Mouse (Mus musculus) liver, embryonic 15.5 days (tissue): ENCODE measurements around the gene Xxylt1. TPM values are rescaled to one million over a fixed set of nuclear protein-coding genes. Genes with fewer than 3 reads are reported as not detected.

ENCODE experiments used
- ATAC-seq: fragments of 200-750 bp; cut with Nextera tagmentation; 2 replicates; pipeline ENCODE4 v1.8.0; 2017; ENCODE audit warnings: moderate number of reproducible peaks, mild to moderate bottlenecking, moderate library complexity; ENCODE audit not compliant: insufficient read depth
- H3K27ac ChIP-seq: fragments of 300-500 bp; sonication (generic); replicated peaks from 2 replicates; pipeline ENCODE4 v1.5.1; 2015; ENCODE audit warnings: mild to moderate bottlenecking, inconsistent platforms
- H3K27me3 ChIP-seq: fragments of 300-500 bp; sonication (generic); 2 replicates; pipeline ENCODE4 v1.6.1; 2015; ENCODE audit warnings: mild to moderate bottlenecking, inconsistent platforms
- H3K36me3 ChIP-seq: fragments of 300-500 bp; sonication (generic); replicated peaks from 2 replicates; pipeline ENCODE4 v1.6.1; 2015; ENCODE audit warnings: moderate library complexity, mild to moderate bottlenecking, inconsistent platforms
- H3K4me1 ChIP-seq: fragments of 300-500 bp; sonication (generic); replicated peaks from 2 replicates; pipeline ENCODE4 v1.6.1; 2015; ENCODE audit warnings: inconsistent platforms
- H3K4me2 ChIP-seq: fragments of 300-500 bp; sonication (generic); 2 replicates; pipeline ENCODE4 v1.6.1; 2015; ENCODE audit warnings: moderate library complexity, mild to moderate bottlenecking, inconsistent platforms
- H3K4me3 ChIP-seq: fragments of 300-500 bp; sonication (generic); replicated peaks from 2 replicates; pipeline ENCODE4 v1.5.1; 2015; ENCODE audit warnings: mild to moderate bottlenecking, inconsistent platforms
- H3K9ac ChIP-seq: fragments of 300-500 bp; sonication (generic); 2 replicates; pipeline ENCODE4 v1.6.1; 2015; ENCODE audit warnings: moderate library complexity, mild to moderate bottlenecking, inconsistent platforms
- H3K9me3 ChIP-seq: fragments of 300-500 bp; sonication (generic); replicated peaks from 2 replicates; pipeline ENCODE4 v1.6.1; 2016; ENCODE audit warnings: inconsistent platforms
- WGBS: fragments of 180-500 bp; shearing (Covaris S2); methylation state at CpG from one replicate; pipeline ENCODE4 v1.1.7; 2015; ENCODE audit warnings: mixed read lengths; ENCODE audit not compliant: insufficient replicate concordance; 5-methylcytosine and 5-hydroxymethylcytosine counted together
- polyA plus RNA-seq: library from polyadenylated mRNA; unstranded; fragments of >200 nt; fragmentation: Nextera tagmentation; extraction: Ambion mirVana; gene quantifications from 2 replicates; pipeline ENCODE4 v1.2.1, GENCODE M21; 2015

The Xxylt1 gene
- polyA plus RNA-seq, 1 experiment from 2014 or later, result 1.8 TPM

DNA sequence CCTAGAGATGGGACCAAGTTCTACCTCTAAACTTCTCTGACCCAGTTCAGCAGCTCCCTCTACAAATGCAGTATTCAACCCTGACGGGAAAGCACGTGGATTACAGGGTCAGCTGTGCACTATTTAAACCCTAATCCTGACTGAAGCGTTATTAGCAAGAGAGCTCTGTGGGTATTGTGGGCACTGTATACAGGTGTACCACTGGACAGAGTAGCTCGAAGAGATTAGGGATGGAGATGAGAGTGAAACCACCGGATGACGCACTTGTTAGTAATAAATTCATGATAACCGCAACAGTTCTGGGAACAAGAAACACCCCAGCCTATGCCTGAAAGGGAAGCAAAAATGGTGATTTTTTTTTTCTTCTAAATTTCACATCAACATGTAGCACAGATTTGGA is 57.0 kb downstream of the Xxylt1 start:
- no peak overlapping the region for H3K4me3 ChIP-seq
- H3K4me1 ChIP-seq, result peaks cover 5% of the 10 kb centered on the region; the same call in 1 of the 2 replicates
- H3K27ac ChIP-seq, result no peak overlapping the region
- WGBS, result 65% methylated on average over 7 of the region's 7 CpGs
- no peak overlapping the region for H3K9ac ChIP-seq
- H3K36me3 ChIP-seq, result no peaks in the 10 kb centered on the region
- H3K4me2 ChIP-seq, result no peak overlapping the region
- ATAC-seq, result no peak
- no peaks in the 10 kb centered on the region for H3K9me3 ChIP-seq
- no peaks in the 10 kb centered on the region for H3K27me3 ChIP-seq

DNA sequence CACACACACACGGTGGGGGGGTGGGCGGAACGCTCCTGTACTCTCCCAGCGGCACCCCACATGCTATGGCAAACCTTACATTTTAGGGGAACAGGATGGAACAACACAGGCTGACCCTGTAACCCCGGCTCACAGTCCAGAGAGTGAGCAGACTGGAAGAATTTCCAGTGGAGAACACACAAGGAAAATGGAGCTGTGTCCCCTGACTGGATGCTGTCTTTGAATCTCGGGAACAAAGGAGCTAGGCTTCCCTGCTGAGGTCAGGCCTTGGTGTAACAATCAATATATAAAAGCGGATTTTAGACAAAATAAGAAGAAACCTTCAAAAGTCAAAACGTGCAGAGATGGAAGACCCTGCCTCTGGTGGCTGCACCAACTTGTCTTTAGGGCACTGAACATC is 57.4 kb downstream of the Xxylt1 start:
- ATAC-seq, result no peak
- Histone ChIP-seq H3K9ac (no peak overlapping the region), H3K4me2 (no peak overlapping the region), H3K9me3 (no peaks in the 10 kb centered on the region), H3K4me3 (no peak overlapping the region), H3K36me3 (no peaks in the 10 kb centered on the region), H3K4me1 (peaks cover 5% of the 10 kb centered on the region; the same call in 1 of the 2 replicates), H3K27me3 (no peaks in the 10 kb centered on the region), H3K27ac (no peak overlapping the region)
- 76% methylated on average over 8 of the region's 8 CpGs for WGBS

DNA sequence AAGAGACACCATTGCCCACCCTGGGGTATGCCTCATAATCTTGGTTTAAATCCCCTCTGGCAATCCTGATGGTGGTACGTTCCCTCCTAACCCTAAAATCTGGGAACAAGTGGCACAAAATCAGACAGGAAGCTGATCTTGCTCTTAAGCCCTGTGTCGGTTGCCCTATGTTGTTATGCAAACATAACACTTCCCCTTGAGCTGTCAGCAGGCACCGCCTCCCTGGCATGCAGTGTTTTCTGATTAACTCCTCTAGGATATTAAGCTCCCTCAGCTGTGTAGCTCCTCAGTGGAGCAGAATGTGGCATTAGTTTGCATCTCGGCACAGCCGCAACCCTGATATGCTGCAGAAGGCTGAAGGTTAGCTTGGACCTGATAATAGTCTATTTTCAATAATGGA is 58.9 kb downstream of the Xxylt1 start:
- no peak for ATAC-seq
- H3K27me3 ChIP-seq, result no peaks in the 10 kb centered on the region

DNA sequence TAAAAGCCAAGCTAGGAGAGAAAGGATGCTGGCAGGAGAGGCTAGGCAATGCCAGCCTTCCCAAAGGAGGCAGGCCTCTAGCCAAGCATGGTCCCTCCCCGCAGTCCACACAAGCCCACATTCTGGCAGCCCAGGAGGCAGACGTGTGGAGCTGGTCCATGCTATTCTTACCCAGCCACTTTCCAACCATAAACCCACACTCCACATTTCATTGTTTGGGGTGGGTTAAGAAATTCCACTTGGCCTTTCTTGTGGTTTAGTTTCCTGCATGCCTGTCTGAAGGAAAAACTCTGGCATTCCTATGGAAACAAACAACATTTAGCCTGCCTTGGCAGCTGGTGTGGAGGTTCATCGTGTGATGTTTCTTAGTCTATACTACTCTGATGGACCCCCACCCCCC is 61.7 kb downstream of the Xxylt1 start:
- Histone ChIP-seq H3K36me3 (no peaks in the 10 kb centered on the region), H3K4me1 (peaks cover 5% of the 10 kb centered on the region; the same call in 1 of the 2 replicates), H3K27ac (no peak overlapping the region), H3K27me3 (no peaks in the 10 kb centered on the region), H3K9ac (no peak overlapping the region), H3K4me3 (no peak overlapping the region), H3K4me2 (no peak overlapping the region), H3K9me3 (no peaks in the 10 kb centered on the region)
- 65% methylated on average over 3 of the region's 3 CpGs for WGBS
- no peak for ATAC-seq

More for the DNA sequence above, 58.9 kb downstream of the Xxylt1 start:
- Histone ChIP-seq H3K4me1 (peaks cover 5% of the 10 kb centered on the region; the same call in 1 of the 2 replicates), H3K4me2 (no peak overlapping the region), H3K9me3 (no peaks in the 10 kb centered on the region), H3K36me3 (no peaks in the 10 kb centered on the region), H3K9ac (no peak overlapping the region), H3K4me3 (no peak overlapping the region), H3K27ac (no peak overlapping the region)
- WGBS, result 32% methylated on average over 5 of the region's 5 CpGs

DNA sequence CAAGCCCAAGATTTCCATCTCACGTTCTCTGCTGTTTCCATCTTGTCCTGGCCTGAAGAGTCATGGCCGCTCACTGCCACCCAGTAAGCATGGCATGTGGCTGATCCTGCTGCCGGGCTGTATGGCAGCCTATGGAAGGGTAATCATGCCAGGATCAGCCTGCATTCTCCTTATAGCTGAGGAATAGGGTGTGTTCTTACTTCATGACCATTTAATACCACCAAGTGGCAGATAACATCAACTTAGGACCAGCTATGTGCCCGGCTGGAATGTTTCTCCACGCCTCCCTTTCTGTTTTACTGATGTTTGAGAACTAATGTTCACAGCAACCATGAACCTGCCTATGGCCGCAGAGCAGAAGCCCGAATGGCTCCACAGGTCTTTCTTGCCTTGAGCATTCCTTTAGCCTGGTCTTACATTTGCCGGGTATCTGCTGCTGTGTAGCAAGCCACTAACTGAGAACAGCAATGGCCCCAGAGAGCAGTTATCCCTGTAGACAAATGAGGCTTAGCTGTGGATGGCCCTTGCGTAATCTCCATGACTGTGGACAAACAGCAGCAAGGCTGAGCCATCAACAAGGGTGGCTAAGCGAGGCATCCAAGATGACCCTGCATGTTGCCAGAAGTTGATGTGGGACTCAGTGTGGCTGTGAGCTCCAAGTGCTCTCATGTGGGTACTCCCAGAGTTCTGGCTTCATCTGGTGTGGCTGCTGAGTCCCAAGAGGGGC is 63.4 kb downstream of the Xxylt1 start:
- ATAC-seq, result no peak
- Histone ChIP-seq H3K9ac (no peak overlapping the region), H3K36me3 (no peaks in the 10 kb centered on the region), H3K4me2 (no peak overlapping the region), H3K4me3 (no peak overlapping the region), H3K4me1 (peaks cover 5% of the 10 kb centered on the region), H3K9me3 (no peaks in the 10 kb centered on the region), H3K27ac (no peak overlapping the region), H3K27me3 (no peaks in the 10 kb centered on the region)
- 71% methylated on average over 10 of the region's 10 CpGs for WGBS

DNA sequence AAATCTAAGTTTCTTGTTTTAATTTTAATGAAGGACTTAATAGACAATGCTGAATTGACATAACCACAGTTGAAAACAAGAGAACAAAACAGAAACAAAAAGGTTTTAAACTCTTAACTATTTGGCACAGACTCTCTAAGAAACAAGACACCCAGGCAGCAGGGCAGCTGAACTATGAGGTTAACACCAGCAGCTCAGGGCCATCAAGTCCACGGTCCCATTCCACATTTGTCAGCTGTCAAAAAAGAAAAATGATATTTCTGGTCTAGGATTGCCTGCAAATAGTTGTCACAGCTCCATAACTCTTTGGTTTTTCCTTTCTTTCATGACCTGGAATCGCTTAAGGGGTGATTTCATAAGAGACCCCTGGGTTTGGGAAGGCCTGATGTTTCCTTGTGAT is 64.6 kb downstream of the Xxylt1 start:
- Histone ChIP-seq H3K4me3 (no peak overlapping the region), H3K9me3 (no peaks in the 10 kb centered on the region), H3K27ac (no peak overlapping the region), H3K4me2 (no peak overlapping the region), H3K4me1 (no peaks in the 10 kb centered on the region; the same call in none of the 2 replicates), H3K9ac (no peak overlapping the region), H3K27me3 (no peaks in the 10 kb centered on the region), H3K36me3 (no peaks in the 10 kb centered on the region)
- 58% methylated on average over 2 of the region's 2 CpGs for WGBS
- no peak for ATAC-seq

DNA sequence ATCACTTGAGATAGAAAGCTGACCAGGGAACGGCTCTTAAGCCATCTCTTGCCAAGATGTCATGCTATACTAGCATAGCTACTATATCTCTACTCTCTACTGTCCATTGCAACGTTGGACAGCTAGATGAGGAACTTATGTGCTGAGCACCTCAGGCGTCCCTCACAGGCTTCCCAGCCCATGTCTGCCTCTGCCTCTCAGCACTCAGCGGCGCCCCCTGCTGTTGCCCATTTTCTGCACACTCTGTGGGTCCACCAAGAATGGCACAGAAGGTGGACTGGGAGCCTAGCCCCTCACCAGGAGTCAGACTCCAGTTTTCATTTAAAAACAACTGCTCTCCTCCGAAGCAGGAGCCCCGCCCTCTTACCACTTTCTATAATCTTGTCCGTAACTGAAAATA is 65.1 kb downstream of the Xxylt1 start:
- Histone ChIP-seq H3K4me2 (no peak overlapping the region), H3K9me3 (no peaks in the 10 kb centered on the region), H3K4me1 (no peaks in the 10 kb centered on the region; the same call in 1 of the 2 replicates), H3K36me3 (no peaks in the 10 kb centered on the region), H3K27ac (no peak overlapping the region), H3K27me3 (no peaks in the 10 kb centered on the region), H3K4me3 (no peak overlapping the region), H3K9ac (no peak overlapping the region)
- WGBS, result 50% methylated on average over 8 of the region's 8 CpGs
- ATAC-seq, result no peak

DNA sequence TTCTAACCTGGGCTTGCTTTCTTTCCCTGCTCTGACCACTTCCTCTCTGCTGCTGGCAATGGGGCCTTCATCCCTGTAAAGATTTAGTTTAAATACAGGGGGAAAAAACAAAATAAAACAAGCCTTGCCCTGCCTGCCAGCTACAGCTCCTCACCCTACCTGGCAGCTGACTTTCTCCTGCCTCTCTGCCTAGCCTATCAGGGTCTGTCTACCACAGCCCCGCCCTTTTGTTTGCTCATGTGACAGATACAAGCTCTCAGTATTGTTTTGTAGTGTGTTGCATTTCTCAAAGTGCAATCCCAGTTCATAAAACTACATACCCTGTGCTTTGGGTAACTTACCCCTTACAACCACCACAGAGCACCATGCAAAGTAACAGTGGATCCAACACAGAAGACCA is 66.0 kb downstream of the Xxylt1 start:
- no peaks in the 10 kb centered on the region; the same call in 1 of the 2 replicates for H3K4me1 ChIP-seq
- no peaks in the 10 kb centered on the region for H3K9me3 ChIP-seq
- H3K4me2 ChIP-seq, result no peak overlapping the region
- no peaks in the 10 kb centered on the region for H3K27me3 ChIP-seq
- 65% methylated on average over 1 of the region's 1 CpGs for WGBS
- H3K36me3 ChIP-seq, result no peaks in the 10 kb centered on the region
- no peak overlapping the region for H3K27ac ChIP-seq
- no peak for ATAC-seq
- H3K4me3 ChIP-seq, result no peak overlapping the region
- no peak overlapping the region for H3K9ac ChIP-seq

DNA sequence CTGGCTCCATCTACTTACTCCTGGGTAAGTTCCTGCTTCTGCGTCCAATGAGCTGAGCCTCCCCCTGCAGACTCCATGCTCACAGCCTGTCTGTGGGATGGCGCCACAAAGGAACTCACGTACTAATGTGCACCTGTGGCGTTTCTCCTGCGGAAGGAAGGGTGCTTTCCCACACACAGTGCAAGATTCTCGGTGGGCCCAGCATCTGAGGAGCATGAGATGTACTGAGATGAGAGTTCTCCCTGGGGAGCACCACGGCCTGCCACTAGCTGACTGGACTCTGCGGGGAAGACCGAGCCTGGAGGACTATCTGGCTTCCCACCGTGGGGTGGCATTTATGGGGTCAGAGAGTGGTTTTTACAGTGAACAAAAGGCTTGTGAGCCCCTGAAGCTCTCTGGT is 69.0 kb downstream of the Xxylt1 start:
- H3K27me3 ChIP-seq, result no peaks in the 10 kb centered on the region
- no peak for ATAC-seq
- no peak overlapping the region for H3K4me3 ChIP-seq
- no peaks in the 10 kb centered on the region; the same call in 1 of the 2 replicates for H3K4me1 ChIP-seq
- no peaks in the 10 kb centered on the region for H3K9me3 ChIP-seq
- WGBS, result 70% methylated on average over 10 of the region's 10 CpGs
- H3K9ac ChIP-seq, result no peak overlapping the region
- no peak overlapping the region for H3K27ac ChIP-seq
- no peaks in the 10 kb centered on the region for H3K36me3 ChIP-seq
- H3K4me2 ChIP-seq, result no peak overlapping the region

DNA sequence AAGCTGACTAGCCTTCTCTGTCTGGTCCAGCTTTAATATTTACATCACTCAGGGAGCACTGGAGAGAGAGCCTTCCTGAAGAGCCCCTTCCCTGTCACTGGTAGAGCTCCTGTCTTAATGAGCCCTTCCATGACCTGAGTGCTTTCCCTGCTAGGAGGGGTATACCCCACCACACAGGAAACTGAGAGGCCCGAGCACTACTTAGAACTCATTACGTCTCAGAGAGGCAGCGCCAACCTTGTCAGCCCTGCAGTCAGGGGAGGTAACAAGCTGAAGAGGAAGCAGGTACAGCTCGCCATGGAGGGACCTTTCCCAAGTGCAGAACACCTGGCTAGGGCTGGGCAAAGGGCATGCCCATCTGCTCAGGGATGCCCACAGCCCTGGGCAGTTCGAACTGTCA is 70.8 kb downstream of the Xxylt1 start:
- WGBS, result 61% methylated on average over 5 of the region's 5 CpGs

DNA sequence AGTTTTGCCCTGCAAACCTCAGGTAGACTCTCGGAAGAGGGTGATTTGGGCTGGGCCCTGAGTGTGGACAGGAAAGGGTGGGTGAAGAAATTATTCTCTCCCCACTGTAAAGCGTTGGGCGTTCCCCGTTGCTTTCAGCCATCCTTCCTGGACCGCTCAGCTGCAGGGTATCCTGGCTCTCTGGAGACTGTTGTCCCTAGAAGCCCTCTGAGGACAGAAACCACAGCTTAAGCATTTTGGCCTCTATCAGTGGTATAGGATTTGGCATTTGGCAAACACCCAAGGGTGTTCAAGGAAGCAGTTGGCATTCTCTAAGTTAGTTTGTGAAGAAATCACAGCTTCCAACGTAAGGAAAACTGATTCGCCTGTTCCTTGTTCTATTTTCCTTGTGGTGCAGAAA is 72.9 kb downstream of the Xxylt1 start:
- Histone ChIP-seq H3K9me3 (no peaks in the 10 kb centered on the region), H3K4me1 (peaks cover 16% of the 10 kb centered on the region), H3K4me3 (no peak overlapping the region), H3K9ac (no peak overlapping the region), H3K36me3 (no peaks in the 10 kb centered on the region), H3K4me2 (no peak overlapping the region), H3K27ac (no peak overlapping the region), H3K27me3 (no peaks in the 10 kb centered on the region)
- WGBS, result 73% methylated on average over 7 of the region's 7 CpGs
- no peak for ATAC-seq

More for the DNA sequence above, 70.8 kb downstream of the Xxylt1 start:
- Histone ChIP-seq H3K4me3 (no peak overlapping the region), H3K36me3 (no peaks in the 10 kb centered on the region), H3K9ac (no peak overlapping the region), H3K4me1 (peaks cover 6% of the 10 kb centered on the region; the same call in 1 of the 2 replicates), H3K27ac (no peak overlapping the region), H3K4me2 (no peak overlapping the region), H3K9me3 (no peaks in the 10 kb centered on the region), H3K27me3 (no peaks in the 10 kb centered on the region)
- ATAC-seq, result no peak

DNA sequence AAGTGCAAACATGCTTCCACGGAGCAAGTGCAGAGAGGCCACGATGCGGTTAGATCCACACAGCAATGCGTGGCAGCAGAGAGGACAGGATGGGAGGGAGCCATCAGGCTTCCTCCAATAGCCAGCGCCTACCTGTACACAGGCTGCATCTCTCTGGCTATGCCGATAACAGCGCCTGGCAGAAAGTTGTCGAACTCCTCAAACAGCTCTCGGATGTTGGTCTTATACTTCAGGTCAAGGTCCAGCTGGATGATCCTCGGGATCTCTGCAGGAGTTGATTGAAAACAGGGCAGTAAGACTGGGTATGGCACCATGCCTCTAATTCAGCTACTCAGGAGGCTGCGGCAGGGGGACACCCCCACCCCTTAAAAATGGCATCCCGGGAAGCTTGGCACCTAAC is 73.7 kb downstream of the Xxylt1 start:
- no peaks in the 10 kb centered on the region for H3K36me3 ChIP-seq
- peaks cover 20% of the 10 kb centered on the region for H3K4me1 ChIP-seq
- H3K27ac ChIP-seq, result no peak overlapping the region
- no peaks in the 10 kb centered on the region for H3K27me3 ChIP-seq
- H3K4me2 ChIP-seq, result no peak overlapping the region
- WGBS, result 79% methylated on average over 12 of the region's 12 CpGs
- no peak overlapping the region for H3K4me3 ChIP-seq
- ATAC-seq, result no peak
- H3K9me3 ChIP-seq, result no peaks in the 10 kb centered on the region
- H3K9ac ChIP-seq, result no peak overlapping the region
